Mouse (Mus musculus): ENCODE data around the gene Gm11232. TPM values are rescaled to one million over a fixed set of nuclear protein-coding genes. Genes with fewer than 3 reads are reported as not detected.

The Gm11232 gene
- not detected for total RNA-seq (2021)
- long read RNA-seq, experiment 1: 0 reads
- long read RNA-seq, experiment 2: 0 reads

GRCm38 (mm10) chr4:71757865-71758264 is at the start of gene Gm11232:
Gm11232 (minus strand) TSS chr4:71757965.
- intact Hi-C loops (cut with DNase I): loop anchor here (5.0 kb wide), 1 partner anchor 34 kb away; no protein-coding TSS in a partner anchor
- DNase-seq: no peak

GRCm38 (mm10) chr4:71805977-71806534 is 48.3 kb upstream of the Gm11232 start:
- DNase-seq: no peak
- intact Hi-C loops (cut with DNase I): no loop called here

GRCm38 (mm10) chr4:71765529-71765928 is 7.8 kb upstream of the Gm11232 start:
- intact Hi-C loops (cut with DNase I): no loop called here
- DNase-seq: no peak

- DNase-seq: no peak
- intact Hi-C loops (cut with DNase I): no loop called here
Observed at GRCm38 (mm10) chr4:71765071-71765470, 7.3 kb upstream of the Gm11232 start.

- intact Hi-C loops (cut with DNase I): loop anchor here (5.0 kb wide), 1 partner anchor 36 kb away; no protein-coding TSS in a partner anchor
- DNase-seq: peak in 1 of 2 experiments; percentile 9
Observed at GRCm38 (mm10) chr4:71756441-71757221, 1.1 kb downstream of the Gm11232 start.

GRCm38 (mm10) chr4:71745741-71746140 is 12.0 kb downstream of the Gm11232 start:
- no peak for DNase-seq
- intact Hi-C loops (cut with DNase I): no loop called here

- DNase-seq: no peak
- intact Hi-C loops (cut with DNase I): no loop called here
Observed at GRCm38 (mm10) chr4:71736529-71736928, 21.2 kb downstream of the Gm11232 start.

- intact Hi-C loops (cut with DNase I): no loop called here
- DNase-seq: no peak
Observed at GRCm38 (mm10) chr4:71735261-71735660, 22.5 kb downstream of the Gm11232 start.

- intact Hi-C loops (cut with DNase I): no loop called here
- no peak for DNase-seq
Observed at GRCm38 (mm10) chr4:71729401-71729800, 28.4 kb downstream of the Gm11232 start.

- intact Hi-C loops (cut with DNase I): no loop called here
- DNase-seq: no peak
Observed at GRCm38 (mm10) chr4:71727611-71728010, 30.2 kb downstream of the Gm11232 start.

- intact Hi-C loops (cut with DNase I): no loop called here
- no peak for DNase-seq
Observed at GRCm38 (mm10) chr4:71727056-71727455, 30.7 kb downstream of the Gm11232 start.

GRCm38 (mm10) chr4:71725889-71726288 is 31.9 kb downstream of the Gm11232 start:
- DNase-seq: no peak
- intact Hi-C loops (cut with DNase I): no loop called here

All from heart, postnatal 14 days (tissue).